Mouse (Mus musculus): ENCODE data around the gene Cdpf1.

GRCm38 (mm10) chr15:85784341-85784740, 27.2 kb downstream of the Cdpf1 start:
- TF ChIP-seq CTCF (IDR thresholded peaks at IDR 0.05; ENCODE audit: control insufficient read depth, insufficient read depth, low read length) (no peak), POLR2A (IDR thresholded peaks at IDR 0.05; ENCODE audit: borderline replicate concordance, control insufficient read depth, low read depth, low read length) (no peak)

All from bone marrow, adult 2 months (tissue).